Mouse (Mus musculus) frontal cortex, postnatal 25 days (tissue): ENCODE data around the gene Schip1.

Experiments used
- DNase-seq, 2 experiments: peaks; one replicate each; pipeline ENCODE4 v3.0.0; 2022; ENCODE audit warnings: low spot score in 2 of 2

Schip1 gene

DNA sequence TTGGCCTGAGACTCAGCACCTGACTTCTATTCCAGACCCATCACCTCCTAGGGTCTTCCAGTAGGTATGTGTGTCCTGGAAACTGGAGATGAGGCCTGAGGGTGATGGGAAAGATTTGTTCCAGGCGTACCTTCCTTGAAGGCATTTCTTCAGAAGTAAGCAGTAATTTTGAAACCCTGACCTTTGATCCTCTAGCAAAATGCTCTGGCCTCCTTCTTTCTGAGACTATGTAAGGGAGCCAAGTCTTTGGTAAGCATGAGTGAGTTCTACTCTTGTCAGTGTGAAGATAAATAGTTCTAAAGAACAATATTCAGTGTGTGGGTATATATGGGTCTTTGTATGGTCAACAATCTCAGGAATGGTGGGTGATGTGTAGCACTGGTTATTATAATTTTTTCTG, 65.8 kb downstream of the Schip1 start:
- no peak for DNase-seq

DNA sequence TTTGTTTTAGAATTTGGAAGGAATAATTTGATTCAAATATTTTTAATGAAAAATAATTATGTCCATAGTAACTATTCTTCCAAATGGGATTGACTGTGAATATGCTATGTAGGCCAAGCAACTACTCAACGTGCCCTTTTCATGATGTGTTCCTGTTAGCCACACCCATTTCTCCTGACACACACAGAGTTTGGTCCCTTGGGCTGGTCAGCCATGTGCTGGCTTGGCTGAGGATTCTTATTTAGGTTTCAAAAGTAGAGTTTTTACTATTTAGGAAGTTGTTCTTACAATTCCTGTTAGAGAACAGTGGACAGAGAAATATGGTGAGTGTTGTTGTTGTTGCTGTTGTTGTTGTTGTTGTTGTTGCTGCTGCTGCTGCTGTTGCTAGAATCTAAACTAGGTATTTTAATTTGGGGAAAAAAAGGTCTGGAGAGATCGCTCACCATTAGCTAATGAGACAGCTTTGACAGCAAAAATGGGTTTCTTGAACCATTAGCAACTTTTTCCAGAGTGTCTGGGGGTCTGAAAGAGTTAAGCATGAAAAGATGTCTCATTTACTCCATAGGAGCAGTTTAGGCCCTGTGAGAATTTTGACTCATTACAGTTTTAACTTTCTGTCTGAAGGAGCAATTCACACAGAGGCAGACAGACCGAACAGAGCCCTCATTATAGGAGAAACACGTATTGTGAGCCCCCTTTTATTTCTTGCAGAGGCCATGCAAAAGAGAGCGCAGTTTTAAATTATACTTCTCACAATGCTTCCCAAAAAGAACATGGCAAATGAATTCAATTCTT, 74.4 kb downstream of the Schip1 start:
- DNase-seq = no peak

GRCm38 (mm10) chr3:68150688-68151087, 86.1 kb downstream of the Schip1 start:
- no peak for DNase-seq

- DNase-seq = no peak
Measured at GRCm38 (mm10) chr3:68160175-68160574, 95.6 kb downstream of the Schip1 start.

- no peak for DNase-seq
Measured at GRCm38 (mm10) chr3:68160760-68161159, 96.2 kb downstream of the Schip1 start.

- DNase-seq = no peak
Measured at GRCm38 (mm10) chr3:68178248-68178647, 113.6 kb downstream of the Schip1 start.

DNA sequence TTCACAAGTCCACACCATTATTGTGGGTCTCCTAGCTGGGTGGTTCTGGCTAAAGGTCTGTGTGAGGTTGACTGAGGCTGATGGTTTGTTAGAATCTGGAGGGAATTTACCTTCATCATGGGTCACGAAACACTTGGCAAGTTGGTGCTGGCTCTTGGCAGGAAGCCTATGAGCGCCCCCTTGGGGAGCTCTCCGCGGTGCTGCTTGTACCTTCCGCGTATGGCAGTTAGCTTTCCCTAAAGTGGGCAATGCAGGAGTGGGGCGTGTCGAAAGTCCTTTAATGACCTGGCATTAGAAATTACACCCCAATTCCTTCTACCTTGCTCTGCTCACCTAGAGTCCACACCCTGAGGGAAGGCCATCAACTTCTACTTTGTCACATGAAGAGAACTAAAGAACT, 122.9 kb downstream of the Schip1 start:
- no peak for DNase-seq

DNA sequence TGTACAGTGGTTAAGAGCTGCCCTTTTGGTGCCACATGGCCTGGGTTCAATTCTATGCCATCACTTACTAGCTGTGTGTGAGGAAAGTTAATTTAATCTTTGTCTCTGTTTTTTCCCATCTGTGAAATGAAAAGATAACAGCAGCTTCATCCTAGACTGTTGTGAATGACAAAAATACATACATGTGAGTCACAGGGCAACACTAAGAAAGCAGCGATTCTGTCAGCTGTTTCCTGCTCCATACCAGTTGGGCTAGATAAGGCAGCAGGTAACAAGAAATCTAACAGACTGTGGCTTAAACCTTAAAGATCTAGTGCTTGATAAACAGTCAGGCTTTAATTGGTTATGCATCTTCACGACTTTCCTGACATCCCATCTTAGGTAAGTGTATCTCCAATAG, 124.5 kb downstream of the Schip1 start:
- no peak for DNase-seq

DNA sequence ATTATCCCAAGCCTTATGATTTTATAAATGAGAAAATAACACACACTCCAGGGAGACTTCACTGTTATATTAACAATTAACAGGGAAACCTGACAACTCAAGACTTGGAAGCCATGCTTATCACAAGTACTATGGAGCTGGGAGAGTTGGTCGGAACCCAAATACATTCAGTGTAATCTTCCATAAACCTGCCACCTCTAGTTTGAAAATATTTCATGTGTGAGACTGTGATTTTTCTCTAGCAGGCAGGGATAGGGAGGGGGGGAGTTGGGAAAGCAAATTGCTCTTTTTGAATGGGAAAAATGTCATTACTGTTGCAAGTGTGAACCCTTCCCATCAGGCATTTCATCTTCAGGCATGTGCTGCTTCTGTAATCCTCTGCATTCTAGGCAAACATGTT, 132.3 kb downstream of the Schip1 start:
- no peak for DNase-seq

GRCm38 (mm10) chr3:68201214-68201613, 136.6 kb downstream of the Schip1 start:
- no peak for DNase-seq

DNA sequence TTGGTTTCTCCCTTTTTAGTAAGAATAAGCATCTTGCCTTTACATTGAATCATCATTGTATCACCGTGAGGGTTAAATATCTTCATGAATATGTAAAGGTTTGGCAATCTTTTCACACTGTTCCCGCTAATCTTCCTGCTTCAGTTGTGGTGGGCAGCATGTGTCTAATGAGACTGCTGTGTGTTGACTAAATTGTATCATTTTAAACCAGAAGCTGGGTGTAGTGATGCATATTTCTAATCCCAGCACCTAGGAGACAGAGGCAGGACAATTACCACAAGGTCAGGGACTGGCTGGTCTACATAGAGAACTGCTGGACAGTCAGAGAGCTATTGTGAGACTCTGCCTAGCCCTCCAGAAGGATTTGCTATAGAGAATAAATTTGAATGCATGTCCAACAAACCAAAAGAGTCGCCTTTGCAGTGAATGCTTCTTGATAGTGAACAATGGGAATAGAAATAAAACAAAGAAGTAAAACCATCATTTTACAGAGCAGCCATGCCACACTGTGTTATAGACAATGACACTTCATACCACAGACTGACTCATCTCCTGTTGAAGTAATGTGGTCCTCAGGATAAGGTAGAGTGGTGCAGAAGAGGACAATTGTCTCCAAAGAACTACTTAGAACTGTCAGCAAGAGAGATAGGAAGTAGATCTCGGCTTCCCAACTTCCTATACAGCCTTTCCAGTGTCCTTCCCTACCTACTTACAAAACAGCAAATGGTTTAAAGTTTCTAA, 137.7 kb downstream of the Schip1 start:
- DNase-seq = no peak

DNA sequence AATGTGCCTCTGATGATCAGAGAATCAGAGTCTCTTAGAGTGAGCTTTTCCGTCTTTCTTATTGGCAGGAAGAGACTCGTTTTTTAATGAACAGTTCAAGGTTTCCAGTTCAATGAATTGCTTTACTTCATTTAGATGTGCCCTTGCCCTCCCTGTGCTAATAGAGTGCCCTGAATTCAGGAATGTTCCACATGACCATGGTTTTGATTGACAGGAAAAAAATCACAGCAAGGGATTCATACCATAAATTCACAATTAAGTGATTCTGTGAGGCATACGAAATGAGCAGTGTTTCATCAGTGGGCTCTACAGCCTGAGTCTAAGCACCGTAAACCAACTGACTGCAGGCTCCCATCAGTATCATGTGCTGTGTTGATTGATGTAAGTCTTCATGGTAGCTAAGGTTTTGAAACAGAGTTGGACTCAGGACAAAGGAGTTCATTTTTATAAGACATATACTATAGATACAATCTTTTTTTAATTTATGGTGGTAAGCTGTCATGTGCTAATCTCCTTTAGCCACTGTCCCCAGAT, 139.4 kb downstream of the Schip1 start:
- DNase-seq = no peak

- no peak for DNase-seq
Measured at GRCm38 (mm10) chr3:68210422-68210821, 145.8 kb downstream of the Schip1 start.

- no peak for DNase-seq
Measured at GRCm38 (mm10) chr3:68221452-68221851, 156.8 kb downstream of the Schip1 start.

- no peak for DNase-seq
Measured at GRCm38 (mm10) chr3:68239887-68240286, 175.3 kb downstream of the Schip1 start.

- no peak for DNase-seq
Measured at GRCm38 (mm10) chr3:68243239-68243638, 178.6 kb downstream of the Schip1 start.

GRCm38 (mm10) chr3:68246154-68246553, 181.6 kb downstream of the Schip1 start:
- DNase-seq = no peak

GRCm38 (mm10) chr3:68250589-68250988, 186.0 kb downstream of the Schip1 start:
- no peak for DNase-seq

DNA sequence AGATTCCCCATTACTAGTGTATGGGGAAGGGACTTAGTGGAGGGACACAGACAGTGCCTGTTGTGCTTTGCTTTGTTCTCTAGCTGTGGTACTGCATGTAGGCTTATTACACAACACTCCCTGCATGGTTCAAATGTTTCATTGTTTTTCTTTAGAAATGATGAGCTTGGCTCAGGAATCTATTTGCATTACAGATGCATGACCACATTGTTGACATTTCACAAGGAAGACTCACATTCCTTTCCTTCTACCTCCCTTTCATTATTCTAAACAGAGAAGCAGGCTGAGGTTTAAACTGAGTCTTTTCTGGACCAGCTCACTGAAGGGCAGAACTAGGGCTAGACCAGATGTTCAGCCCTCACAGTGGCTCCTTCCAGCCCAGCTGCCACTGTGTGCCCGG, 187.7 kb downstream of the Schip1 start:
- DNase-seq = no peak

DNA sequence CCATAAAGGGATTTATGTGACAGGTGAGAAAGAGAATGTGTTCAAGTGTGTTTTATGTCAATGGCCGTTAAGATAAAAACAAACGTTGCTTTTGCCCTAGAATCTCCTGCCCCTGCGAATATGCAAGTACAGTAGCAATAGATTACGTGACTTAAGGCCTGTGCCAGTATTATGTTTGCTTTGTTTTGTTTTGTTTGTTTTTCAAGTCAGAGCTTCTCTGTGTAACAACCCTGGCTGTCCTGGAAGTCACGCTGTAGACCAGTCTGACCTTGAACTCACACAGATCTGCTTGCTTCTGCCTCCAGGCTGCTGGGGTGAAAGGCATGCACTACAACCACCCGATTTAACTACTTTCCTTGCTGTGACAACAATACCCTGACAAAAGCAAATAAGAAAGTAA, 197.7 kb downstream of the Schip1 start:
- no peak for DNase-seq

DNA sequence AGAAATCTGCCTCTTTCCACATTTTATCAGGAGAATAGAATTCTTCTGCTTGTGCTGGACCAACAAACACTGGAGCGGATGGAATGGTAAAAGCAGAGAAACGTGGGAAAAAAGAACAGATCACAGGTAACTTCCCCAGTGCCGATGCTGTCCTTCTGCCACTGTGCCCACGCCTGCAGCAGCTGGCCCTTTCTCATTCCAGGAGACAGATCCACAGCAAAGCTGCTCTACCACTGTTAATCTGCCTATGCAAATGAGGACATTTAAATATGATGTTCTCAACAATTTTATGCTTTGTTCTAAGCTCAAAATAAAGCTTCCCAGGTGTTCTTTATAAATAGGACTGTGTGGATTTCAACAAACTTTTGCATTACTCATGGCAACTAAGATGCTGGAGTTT, 203.3 kb downstream of the Schip1 start:
- no peak for DNase-seq

GRCm38 (mm10) chr3:68269251-68269650, 204.6 kb downstream of the Schip1 start:
- no peak for DNase-seq

GRCm38 (mm10) chr3:68270246-68270645, 205.6 kb downstream of the Schip1 start:
- DNase-seq = no peak
